Mouse (Mus musculus): ENCODE measurements around the gene Trappc6b.
"Not testable (repeated sequence)": the region's sequence is repeated elsewhere in the genome, so short reads cannot be mapped to it uniquely, and the experiment has no call there.

DNA sequence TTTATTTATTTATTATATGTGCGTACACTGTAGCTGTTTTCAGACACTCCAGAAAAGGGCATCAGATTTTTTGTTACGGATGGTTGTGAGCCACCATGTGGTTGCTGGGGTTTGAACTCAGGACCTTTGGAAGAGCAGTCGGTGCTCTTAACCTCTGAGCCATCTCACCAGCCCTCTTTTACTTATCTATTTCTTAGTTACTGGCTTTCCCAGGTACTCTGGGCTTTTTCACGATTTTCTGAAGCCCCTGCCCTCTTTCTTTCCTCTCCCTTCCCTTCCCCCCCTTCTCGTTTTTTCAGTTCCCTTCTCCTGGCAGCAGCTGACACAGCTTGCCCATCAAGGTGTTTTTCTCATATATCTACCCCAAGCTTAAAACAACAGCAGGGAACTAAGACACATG, 3.0 kb downstream of the Trappc6b start:
- not testable (repeated sequence) for TF ChIP-seq CTCF, POLR2A (IDR thresholded peaks at IDR 0.05; ENCODE audit: insufficient read depth, low read depth, low read length)
